Mouse (Mus musculus) gastrocnemius, postnatal 14 days (tissue): ENCODE measurements around the gene Rbck1. TPM values are rescaled to one million over a fixed set of nuclear protein-coding genes. Genes with fewer than 3 reads are reported as not detected.

Experiments used
- DNase-seq: peaks from one replicate; pipeline ENCODE4 v3.0.0; 2021; ENCODE audit warnings: mixed read lengths
- intact Hi-C: fragments of 180-260 bp; cut with DNase I; formaldehyde crosslinking; loops from one replicate; pipeline ENCODE4 v1.15.1; 2025; ENCODE audit warnings: low total_unique reads
- total RNA-seq, 2 experiments: library from RNA; stranded (reverse); gene quantifications; 2 replicates each; pipeline ENCODE4 v1.2.3; 2021

Gene Rbck1
- total RNA-seq, 2 experiments from 2014 or later, result 31.1 to 34.8 TPM

- no peak for DNase-seq
- intact Hi-C loops, result no loop called here
These were observed 12.9 kb upstream of the Rbck1 start for GRCm38 (mm10) chr2:152345393-152345792.

GRCm38 (mm10) chr2:152344909-152345308, 12.5 kb upstream of the Rbck1 start:
- intact Hi-C loops, result no loop called here
- DNase-seq, result no peak

- no peak for DNase-seq
- intact Hi-C loops, result no loop called here
These were observed 11.9 kb upstream of the Rbck1 start for GRCm38 (mm10) chr2:152344361-152344760.

- intact Hi-C loops, result no loop called here
- DNase-seq, result peak; percentile 77
These were observed 11.1 kb upstream of the Rbck1 start, which contains the start of gene Trib3 for GRCm38 (mm10) chr2:152343329-152344213. Gene Trib3 (minus strand): TSS chr2:152344032.

- intact Hi-C loops, result no loop called here
- no peak for DNase-seq
These were observed 7.3 kb upstream of the Rbck1 start for GRCm38 (mm10) chr2:152339631-152340179.

- intact Hi-C loops, result no loop called here
These were observed 5.9 kb upstream of the Rbck1 start for GRCm38 (mm10) chr2:152338319-152338718.

GRCm38 (mm10) chr2:152337591-152338212, 5.2 kb upstream of the Rbck1 start:
- DNase-seq, result no peak
- intact Hi-C loops, result no loop called here

More at GRCm38 (mm10) chr2:152338319-152338718, 5.9 kb upstream of the Rbck1 start:
- no peak for DNase-seq

GRCm38 (mm10) chr2:152336856-152337255, 4.4 kb upstream of the Rbck1 start:
- DNase-seq, result no peak
- intact Hi-C loops, result no loop called here

- DNase-seq, result no peak
- intact Hi-C loops, result no loop called here
These were observed 2.9 kb upstream of the Rbck1 start for GRCm38 (mm10) chr2:152335289-152335820.

- no peak for DNase-seq
- intact Hi-C loops, result no loop called here
These were observed 1.0 kb upstream of the Rbck1 start for GRCm38 (mm10) chr2:152333345-152334006.

GRCm38 (mm10) chr2:152330858-152331423, 1.5 kb downstream of the Rbck1 start:
- intact Hi-C loops, result no loop called here
- DNase-seq, result no peak

GRCm38 (mm10) chr2:152327980-152328379, 4.5 kb downstream of the Rbck1 start:
- intact Hi-C loops, result no loop called here
- no peak for DNase-seq

GRCm38 (mm10) chr2:152326654-152327053, 5.8 kb downstream of the Rbck1 start:
- DNase-seq, result no peak
- intact Hi-C loops, result no loop called here

- intact Hi-C loops, result no loop called here
- no peak for DNase-seq
These were observed 6.3 kb downstream of the Rbck1 start for GRCm38 (mm10) chr2:152326157-152326556.

GRCm38 (mm10) chr2:152324842-152325241, 7.6 kb downstream of the Rbck1 start:
- intact Hi-C loops, result no loop called here
- DNase-seq, result no peak

- intact Hi-C loops, result no loop called here
- DNase-seq, result no peak
These were observed 8.5 kb downstream of the Rbck1 start for GRCm38 (mm10) chr2:152323971-152324370.

- no peak for DNase-seq
- intact Hi-C loops, result no loop called here
These were observed 10.3 kb downstream of the Rbck1 start for GRCm38 (mm10) chr2:152322198-152322597.

- DNase-seq, result no peak
- intact Hi-C loops, result no loop called here
These were observed 10.9 kb downstream of the Rbck1 start for GRCm38 (mm10) chr2:152321558-152321957.

GRCm38 (mm10) chr2:152317054-152317453, 15.4 kb downstream of the Rbck1 start:
- intact Hi-C loops, result no loop called here
- no peak for DNase-seq
